Mouse (Mus musculus): ENCODE data around the gene Cenpn. TPM values are rescaled to one million over a fixed set of nuclear protein-coding genes. Genes with fewer than 3 reads are reported as not detected.
A peak's percentile ranks its signal among the peaks of the same experiment; 100 is the strongest.

The Cenpn gene
- polyA plus RNA-seq, 1 experiment from 2014 or later: 5.7 TPM

- no peaks in the 10 kb centered on the region for H3K9me3 ChIP-seq (ENCODE audit: control insufficient read depth)
- H3K4me2 ChIP-seq (replicated peaks; ENCODE audit: low read depth): no peak overlapping the region
- TF ChIP-seq CTCF (IDR thresholded peaks at IDR 0.05; ENCODE audit: low read depth): no peak
- no peaks in the 10 kb centered on the region for H3K4me1 ChIP-seq (replicated peaks; ENCODE audit: control insufficient read depth, insufficient read depth, low read length)
- H3K27ac ChIP-seq (ENCODE audit: low read depth, low read length): no peak overlapping the region
- H3K36me3 ChIP-seq (ENCODE audit: control insufficient read depth, insufficient read depth): peaks cover 37% of the 10 kb centered on the region
- 66% methylated on average over 2 of the region's 2 CpGs for WGBS
- H3K27me3 ChIP-seq (replicated peaks; ENCODE audit: control insufficient read depth, insufficient read depth, low read length): no peaks in the 10 kb centered on the region
- ATAC-seq: peak; percentile 29
- H3K9ac ChIP-seq (ENCODE audit: low read depth, low read length): no peak overlapping the region
- H3K4me3 ChIP-seq (ENCODE audit: low read depth, low read length): no peak overlapping the region
Measured at GRCm38 (mm10) chr8:116951778-116952177, 30.2 kb downstream of the Cenpn start.

DNA sequence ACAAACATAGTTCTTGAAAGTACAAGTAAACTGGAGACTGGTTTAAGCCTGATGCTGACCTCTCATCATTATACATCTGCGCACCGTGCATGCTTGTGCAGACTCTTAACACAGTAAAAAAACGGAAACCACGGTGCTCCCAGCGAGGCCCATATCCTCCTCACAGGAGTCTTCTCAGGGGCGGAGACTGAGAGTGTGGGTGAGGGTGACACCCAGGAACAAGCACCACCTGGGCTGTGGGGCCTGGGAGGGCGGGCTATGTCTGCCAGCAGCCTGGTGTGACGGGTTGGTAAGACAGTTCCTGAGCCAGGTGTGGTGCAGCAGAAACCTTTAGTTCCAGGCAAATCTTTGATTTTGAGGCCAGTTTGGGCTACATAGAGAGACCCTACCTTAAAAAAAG lies 30.9 kb downstream of the Cenpn start:
- Histone ChIP-seq H3K9ac (ENCODE audit: low read depth, low read length) (no peak overlapping the region), H3K9me3 (ENCODE audit: control insufficient read depth) (no peaks in the 10 kb centered on the region), H3K27me3 (replicated peaks; ENCODE audit: control insufficient read depth, insufficient read depth, low read length) (no peaks in the 10 kb centered on the region), H3K27ac (ENCODE audit: low read depth, low read length) (no peak overlapping the region), H3K4me3 (ENCODE audit: low read depth, low read length) (no peak overlapping the region), H3K4me1 (replicated peaks; ENCODE audit: control insufficient read depth, insufficient read depth, low read length) (no peaks in the 10 kb centered on the region), H3K36me3 (ENCODE audit: control insufficient read depth, insufficient read depth) (peaks cover 44% of the 10 kb centered on the region), H3K4me2 (replicated peaks; ENCODE audit: low read depth) (no peak overlapping the region)
- 83% methylated on average over 8 of the region's 8 CpGs for WGBS
- no peak for TF ChIP-seq CTCF (IDR thresholded peaks at IDR 0.05; ENCODE audit: low read depth)
- no peak for ATAC-seq

GRCm38 (mm10) chr8:116954415-116954814 lies 32.9 kb downstream of the Cenpn start:
- 92% methylated on average over 9 of the region's 9 CpGs for WGBS
- Histone ChIP-seq H3K27ac (ENCODE audit: low read depth, low read length) (no peak overlapping the region), H3K4me3 (ENCODE audit: low read depth, low read length) (no peak overlapping the region), H3K4me2 (replicated peaks; ENCODE audit: low read depth) (no peak overlapping the region), H3K36me3 (ENCODE audit: control insufficient read depth, insufficient read depth) (peaks cover 60% of the 10 kb centered on the region), H3K9ac (ENCODE audit: low read depth, low read length) (no peak overlapping the region), H3K9me3 (ENCODE audit: control insufficient read depth) (no peaks in the 10 kb centered on the region), H3K4me1 (replicated peaks; ENCODE audit: control insufficient read depth, insufficient read depth, low read length) (no peaks in the 10 kb centered on the region), H3K27me3 (replicated peaks; ENCODE audit: control insufficient read depth, insufficient read depth, low read length) (no peaks in the 10 kb centered on the region)
- no peak for ATAC-seq
- no peak for TF ChIP-seq CTCF (IDR thresholded peaks at IDR 0.05; ENCODE audit: low read depth)

- Histone ChIP-seq H3K4me2 (replicated peaks; ENCODE audit: low read depth) (no peak overlapping the region), H3K9ac (ENCODE audit: low read depth, low read length) (no peak overlapping the region), H3K27ac (ENCODE audit: low read depth, low read length) (no peak overlapping the region), H3K36me3 (ENCODE audit: control insufficient read depth, insufficient read depth) (no peaks in the 10 kb centered on the region), H3K27me3 (replicated peaks; ENCODE audit: control insufficient read depth, insufficient read depth, low read length) (no peaks in the 10 kb centered on the region), H3K4me1 (replicated peaks; ENCODE audit: control insufficient read depth, insufficient read depth, low read length) (no peaks in the 10 kb centered on the region), H3K4me3 (ENCODE audit: low read depth, low read length) (no peak overlapping the region), H3K9me3 (ENCODE audit: control insufficient read depth) (no peaks in the 10 kb centered on the region)
- no peak for ATAC-seq
- 84% methylated on average over 6 of the region's 6 CpGs for WGBS
- TF ChIP-seq CTCF (IDR thresholded peaks at IDR 0.05; ENCODE audit: low read depth): no peak
Measured at GRCm38 (mm10) chr8:116969531-116969930, 48.0 kb downstream of the Cenpn start.

DNA sequence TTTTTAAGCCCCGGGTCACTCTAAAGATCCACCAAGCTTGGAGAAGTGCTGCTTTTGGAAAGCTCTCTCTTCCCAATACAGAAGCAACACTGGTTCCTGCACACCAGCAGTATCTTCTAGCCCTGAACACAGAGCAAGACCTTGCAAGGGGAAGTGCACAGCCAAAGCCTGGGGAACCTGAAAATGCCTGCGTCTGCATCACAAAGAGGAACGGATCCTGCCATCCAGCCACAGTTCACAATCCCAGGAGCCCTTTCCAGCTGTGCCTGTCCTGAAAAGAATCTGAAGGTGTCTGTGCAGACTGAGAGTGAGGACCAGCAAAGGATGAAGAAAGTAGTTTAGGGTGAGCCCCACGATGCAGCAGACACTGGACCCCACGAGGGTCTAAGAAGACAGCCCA lies 53.5 kb downstream of the Cenpn start:
- Histone ChIP-seq H3K36me3 (ENCODE audit: control insufficient read depth, insufficient read depth) (no peaks in the 10 kb centered on the region), H3K9ac (ENCODE audit: low read depth, low read length) (no peak overlapping the region), H3K4me3 (ENCODE audit: low read depth, low read length) (no peak overlapping the region), H3K4me2 (replicated peaks; ENCODE audit: low read depth) (no peak overlapping the region), H3K4me1 (replicated peaks; ENCODE audit: control insufficient read depth, insufficient read depth, low read length) (peaks cover 5% of the 10 kb centered on the region; the same call in 1 of the 2 replicates), H3K27me3 (replicated peaks; ENCODE audit: control insufficient read depth, insufficient read depth, low read length) (no peaks in the 10 kb centered on the region), H3K9me3 (ENCODE audit: control insufficient read depth) (no peaks in the 10 kb centered on the region), H3K27ac (ENCODE audit: low read depth, low read length) (no peak overlapping the region)
- WGBS: 52% methylated on average over 5 of the region's 5 CpGs
- no peak for ATAC-seq
- TF ChIP-seq CTCF (IDR thresholded peaks at IDR 0.05; ENCODE audit: low read depth): no peak

DNA sequence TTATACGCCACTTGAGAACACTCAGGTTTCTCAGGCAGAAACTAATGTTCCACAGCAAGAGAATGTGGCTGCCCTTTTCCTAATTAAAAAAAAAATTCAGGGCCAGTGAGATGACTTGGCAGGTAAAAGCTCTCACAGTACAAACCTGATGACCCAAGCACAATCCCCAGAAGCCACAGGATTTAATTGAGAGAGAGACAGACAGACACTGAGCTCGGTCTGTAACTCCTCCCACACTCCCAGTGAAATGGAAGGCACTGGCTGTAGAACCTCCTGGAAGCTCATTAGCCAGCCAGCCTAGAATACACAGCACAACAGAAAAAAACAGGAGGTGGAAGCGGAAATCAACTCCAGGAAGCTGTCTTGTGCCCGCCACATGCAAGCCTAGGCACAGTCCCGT lies 54.1 kb downstream of the Cenpn start:
- H3K27ac ChIP-seq (ENCODE audit: low read depth, low read length): no peak overlapping the region
- no peak for TF ChIP-seq CTCF (IDR thresholded peaks at IDR 0.05; ENCODE audit: low read depth)
- H3K9me3 ChIP-seq (ENCODE audit: control insufficient read depth): no peaks in the 10 kb centered on the region
- WGBS: 53% methylated on average over 5 of the region's 5 CpGs
- H3K36me3 ChIP-seq (ENCODE audit: control insufficient read depth, insufficient read depth): no peaks in the 10 kb centered on the region
- H3K27me3 ChIP-seq (replicated peaks; ENCODE audit: control insufficient read depth, insufficient read depth, low read length): no peaks in the 10 kb centered on the region
- H3K9ac ChIP-seq (ENCODE audit: low read depth, low read length): no peak overlapping the region
- H3K4me3 ChIP-seq (ENCODE audit: low read depth, low read length): no peak overlapping the region
- H3K4me2 ChIP-seq (replicated peaks; ENCODE audit: low read depth): no peak overlapping the region
- H3K4me1 ChIP-seq (replicated peaks; ENCODE audit: control insufficient read depth, insufficient read depth, low read length): peaks cover 5% of the 10 kb centered on the region; the same call in 1 of the 2 replicates
- ATAC-seq: no peak

- Histone ChIP-seq H3K27ac (ENCODE audit: low read depth, low read length) (no peak overlapping the region), H3K9me3 (ENCODE audit: control insufficient read depth) (no peaks in the 10 kb centered on the region), H3K9ac (ENCODE audit: low read depth, low read length) (peak overlapping the region; percentile 32; the same call in 1 of the 2 replicates), H3K4me2 (replicated peaks; ENCODE audit: low read depth) (peak overlapping the region; percentile 83), H3K4me3 (ENCODE audit: low read depth, low read length) (peak overlapping the region; percentile 77), H3K27me3 (replicated peaks; ENCODE audit: control insufficient read depth, insufficient read depth, low read length) (no peaks in the 10 kb centered on the region), H3K36me3 (ENCODE audit: control insufficient read depth, insufficient read depth) (peaks cover 11% of the 10 kb centered on the region), H3K4me1 (replicated peaks; ENCODE audit: control insufficient read depth, insufficient read depth, low read length) (peaks cover 5% of the 10 kb centered on the region; the same call in 1 of the 2 replicates)
- TF ChIP-seq CTCF (IDR thresholded peaks at IDR 0.05; ENCODE audit: low read depth): no peak
- whole genome bisulfite sequencing: 30% methylated on average over 8 of the region's 8 CpGs
- no peak for ATAC-seq
Measured at GRCm38 (mm10) chr8:116978052-116978451, 56.5 kb downstream of the Cenpn start.
